Mouse (Mus musculus): Measurements from ENCODE around the gene Olfr905. TPM values are rescaled to one million over a fixed set of nuclear protein-coding genes. Genes with fewer than 3 reads are reported as not detected.

Olfr905 gene
- polyA plus RNA-seq, 1 experiment from 2014 or later, result not detected

Other genes starting within 250 kb of the Olfr905 start
- gene Olfr143, start 218.3 kb upstream of the Olfr905 start, polyA plus RNA-seq (2015; fragmentation: Nextera tagmentation; extraction: Ambion mirVana), result not detected in 2 replicates
- gene Olfr895, start 203.3 kb upstream of the Olfr905 start, polyA plus RNA-seq (2015; fragmentation: Nextera tagmentation; extraction: Ambion mirVana), result not detected in 2 replicates
- not detected in 2 replicates for gene Olfr896-ps1, start 180.0 kb upstream of the Olfr905 start, polyA plus RNA-seq (2015; fragmentation: Nextera tagmentation; extraction: Ambion mirVana)
- gene Olfr25, start 142.0 kb upstream of the Olfr905 start, polyA plus RNA-seq (2015; fragmentation: Nextera tagmentation; extraction: Ambion mirVana), result not detected in 2 replicates
- not detected in 2 replicates for gene Olfr898, start 122.7 kb upstream of the Olfr905 start, polyA plus RNA-seq (2015; fragmentation: Nextera tagmentation; extraction: Ambion mirVana)
- gene Olfr250, start 104.2 kb upstream of the Olfr905 start, polyA plus RNA-seq (2015; fragmentation: Nextera tagmentation; extraction: Ambion mirVana), result not detected in 2 replicates
- not detected in 2 replicates for gene Olfr251, start 94.0 kb upstream of the Olfr905 start, polyA plus RNA-seq (2015; fragmentation: Nextera tagmentation; extraction: Ambion mirVana)
- gene Olfr147, start 69.4 kb upstream of the Olfr905 start, polyA plus RNA-seq (2015; fragmentation: Nextera tagmentation; extraction: Ambion mirVana), result not detected in 2 replicates
- gene Olfr901, start 41.7 kb upstream of the Olfr905 start, polyA plus RNA-seq (2015; fragmentation: Nextera tagmentation; extraction: Ambion mirVana), result not detected in 2 replicates
- not detected in 2 replicates for gene Olfr902, start 23.5 kb upstream of the Olfr905 start, polyA plus RNA-seq (2015; fragmentation: Nextera tagmentation; extraction: Ambion mirVana)
- gene Olfr904, start 8.0 kb upstream of the Olfr905 start, polyA plus RNA-seq (2015; fragmentation: Nextera tagmentation; extraction: Ambion mirVana), result not detected in 2 replicates
- gene Olfr906, start 16.0 kb downstream of the Olfr905 start, polyA plus RNA-seq (2015; fragmentation: Nextera tagmentation; extraction: Ambion mirVana), result not detected in 2 replicates
- gene Olfr907, start 24.7 kb downstream of the Olfr905 start, polyA plus RNA-seq (2015; fragmentation: Nextera tagmentation; extraction: Ambion mirVana), result not detected in 2 replicates
- gene Olfr911-ps1, start 50.5 kb downstream of the Olfr905 start, polyA plus RNA-seq (2015; fragmentation: Nextera tagmentation; extraction: Ambion mirVana), result not detected in 2 replicates
- gene Olfr910, start 66.7 kb downstream of the Olfr905 start, polyA plus RNA-seq (2015; fragmentation: Nextera tagmentation; extraction: Ambion mirVana), result not detected in 2 replicates
- gene Olfr912, start 109.1 kb downstream of the Olfr905 start, polyA plus RNA-seq (2015; fragmentation: Nextera tagmentation; extraction: Ambion mirVana), result not detected in 2 replicates
- not detected in 2 replicates for gene Olfr913, start 121.7 kb downstream of the Olfr905 start, polyA plus RNA-seq (2015; fragmentation: Nextera tagmentation; extraction: Ambion mirVana)
- gene Olfr914, start 134.0 kb downstream of the Olfr905 start, polyA plus RNA-seq (2015; fragmentation: Nextera tagmentation; extraction: Ambion mirVana), result not detected in 2 replicates
- gene Olfr916, start 188.8 kb downstream of the Olfr905 start, polyA plus RNA-seq (2015; fragmentation: Nextera tagmentation; extraction: Ambion mirVana), result not detected in 2 replicates
- not detected in 2 replicates for gene Olfr917, start 194.7 kb downstream of the Olfr905 start, polyA plus RNA-seq (2015; fragmentation: Nextera tagmentation; extraction: Ambion mirVana)
- gene Olfr918, start 203.5 kb downstream of the Olfr905 start, polyA plus RNA-seq (2015; fragmentation: Nextera tagmentation; extraction: Ambion mirVana), result not detected in 2 replicates
- not detected in 2 replicates for gene Olfr919, start 232.6 kb downstream of the Olfr905 start, polyA plus RNA-seq (2015; fragmentation: Nextera tagmentation; extraction: Ambion mirVana)
- 16.3 and 18.8 TPM in 2 replicates for gene Vwa5a, start 247.2 kb downstream of the Olfr905 start, polyA plus RNA-seq (2015; fragmentation: Nextera tagmentation; extraction: Ambion mirVana)